Mouse (Mus musculus) E14TG2a.4 (cell line): ENCODE results near the gene 4930435E12Rik.

Experiments used
- H3K27me3 ChIP-seq: 2 replicates; pipeline ENCODE4 v1.6.1; 2014; ENCODE audit warnings: low read length, control low read depth; ENCODE audit not compliant: insufficient read depth
- H3K36me3 ChIP-seq: 2 replicates; pipeline ENCODE4 v1.6.1; 2014; ENCODE audit warnings: low read length, control low read depth; ENCODE audit not compliant: insufficient read depth
- H3K4me1 ChIP-seq: replicated peaks from 2 replicates; pipeline ENCODE4 v1.6.1; 2014; ENCODE audit warnings: low read depth, low read length, control low read depth
- H3K4me3 ChIP-seq: replicated peaks from 2 replicates; pipeline ENCODE4 v1.5.1; 2014; ENCODE audit warnings: mild to moderate bottlenecking, low read length
- H3K9me3 ChIP-seq: 2 replicates; pipeline ENCODE4 v1.6.1; 2014; ENCODE audit warnings: low read length, control low read depth
- CTCF ChIP-seq: conservative IDR thresholded peaks from 2 replicates; pipeline ENCODE4 v1.5.1; 2014; ENCODE audit warnings: low read length
- NANOG ChIP-seq: IDR thresholded peaks from 2 replicates; pipeline ENCODE4 v1.6.1; 2014; ENCODE audit warnings: borderline replicate concordance, low read length, mixed read lengths
- POU5F1 ChIP-seq: IDR thresholded peaks from 2 replicates; pipeline ENCODE4 v1.6.1; 2014; ENCODE audit warnings: low read length, borderline replicate concordance

Gene 4930435E12Rik

GRCm38 (mm10) chr16:38800091-38800490, 28.5 kb downstream of the 4930435E12Rik start, which contains the start of gene Upk1b:
Upk1b (minus strand) TSS chr16:38800328.
- Histone ChIP-seq H3K4me1 (peaks cover 19% of the 10 kb centered on the region), H3K36me3 (no peaks in the 10 kb centered on the region), H3K4me3 (no peak within 1 kb of the TSS), H3K27me3 (no peaks in the 10 kb centered on the region), H3K9me3 (no peaks in the 10 kb centered on the region)
- no peak for TF ChIP-seq CTCF
- TF ChIP-seq NANOG: no peak
- TF ChIP-seq POU5F1: no peak

GRCm38 (mm10) chr16:38798957-38799450, 29.5 kb downstream of the 4930435E12Rik start:
- Histone ChIP-seq H3K27me3 (no peaks in the 10 kb centered on the region), H3K4me3 (no peak overlapping the region), H3K4me1 (peaks cover 19% of the 10 kb centered on the region), H3K36me3 (no peaks in the 10 kb centered on the region), H3K9me3 (no peaks in the 10 kb centered on the region)
- no peak for TF ChIP-seq NANOG
- TF ChIP-seq CTCF: no peak

DNA sequence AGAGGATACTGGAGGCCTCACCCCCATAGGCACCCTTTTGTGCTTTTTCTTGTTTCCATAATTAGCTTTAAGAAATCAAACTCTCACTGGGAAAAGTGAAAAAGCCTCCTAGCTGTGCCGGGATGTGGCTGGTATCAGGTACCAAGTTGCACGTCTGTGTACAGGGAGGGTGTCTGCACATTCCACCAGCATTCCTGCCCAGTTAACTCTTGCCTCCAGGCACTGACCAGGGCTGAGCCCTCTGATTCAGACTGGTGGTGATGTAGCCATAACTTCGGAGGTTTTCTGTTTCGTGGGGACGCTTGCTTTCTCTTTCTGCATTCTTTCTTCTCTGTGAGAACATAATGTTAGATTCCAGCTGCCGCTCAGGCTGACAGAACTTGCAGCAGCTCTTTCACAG, 35.4 kb downstream of the 4930435E12Rik start:
- peaks cover 6% of the 10 kb centered on the region for H3K4me1 ChIP-seq
- no peaks in the 10 kb centered on the region for H3K36me3 ChIP-seq
- TF ChIP-seq POU5F1 (no peak), CTCF (no peak), NANOG (no peak)
- H3K4me3 ChIP-seq: no peak overlapping the region
- no peaks in the 10 kb centered on the region for H3K27me3 ChIP-seq
- 0 out of 2 replicates have a peak, but pooled peaks cover 3% of the 10 kb centered on the region for H3K9me3 ChIP-seq

DNA sequence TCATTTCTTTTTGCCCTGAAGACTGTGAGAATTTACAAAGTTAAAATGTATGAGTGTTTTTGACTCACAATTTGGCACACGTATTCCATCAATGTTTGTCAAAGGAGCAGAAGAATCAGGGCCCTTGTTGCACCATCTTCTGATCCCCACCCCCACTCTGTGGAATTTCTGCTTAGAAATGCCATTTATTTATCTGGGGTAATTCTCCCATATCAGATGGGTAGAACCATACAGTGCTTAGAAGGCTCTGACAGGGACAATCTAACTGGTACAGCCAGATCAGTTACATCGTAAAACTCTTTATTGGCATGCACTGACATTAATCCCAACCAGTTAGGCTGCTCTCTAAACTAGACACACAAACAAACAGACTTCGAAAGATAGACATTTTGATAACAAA, 38.6 kb downstream of the 4930435E12Rik start:
- Histone ChIP-seq H3K27me3 (no peaks in the 10 kb centered on the region), H3K9me3 (0 out of 2 replicates have a peak, but pooled peaks cover 3% of the 10 kb centered on the region), H3K4me1 (no peaks in the 10 kb centered on the region), H3K4me3 (no peak overlapping the region), H3K36me3 (no peaks in the 10 kb centered on the region)
- no peak for TF ChIP-seq CTCF
- TF ChIP-seq NANOG: no peak
- TF ChIP-seq POU5F1: no peak

DNA sequence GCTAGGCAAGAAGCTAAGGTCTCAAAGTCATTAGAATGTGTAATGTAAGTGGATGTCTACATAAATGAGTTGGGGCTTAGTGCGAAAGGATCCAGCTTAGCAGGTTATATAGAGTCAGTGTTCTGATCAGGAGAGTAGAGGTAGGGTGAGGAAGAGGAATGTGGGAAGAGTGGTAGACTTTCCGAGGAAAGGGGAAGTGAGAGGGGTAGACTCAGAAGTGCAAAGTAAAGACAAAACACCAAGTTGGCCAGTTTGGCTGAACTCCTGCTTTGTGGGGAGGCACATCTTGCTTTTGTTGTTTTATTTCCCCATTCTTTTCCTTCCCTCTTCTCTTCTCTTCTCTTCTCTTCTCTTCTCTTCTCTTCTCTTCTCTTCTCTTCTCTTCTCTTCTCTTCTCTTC, 39.5 kb downstream of the 4930435E12Rik start:
- Histone ChIP-seq H3K9me3 (0 out of 2 replicates have a peak, but pooled peaks cover 3% of the 10 kb centered on the region), H3K36me3 (no peaks in the 10 kb centered on the region), H3K4me1 (no peaks in the 10 kb centered on the region; the same call in 1 of the 2 replicates), H3K27me3 (no peaks in the 10 kb centered on the region), H3K4me3 (no peak overlapping the region)
- TF ChIP-seq POU5F1: no peak
- no peak for TF ChIP-seq NANOG
- TF ChIP-seq CTCF: no peak

DNA sequence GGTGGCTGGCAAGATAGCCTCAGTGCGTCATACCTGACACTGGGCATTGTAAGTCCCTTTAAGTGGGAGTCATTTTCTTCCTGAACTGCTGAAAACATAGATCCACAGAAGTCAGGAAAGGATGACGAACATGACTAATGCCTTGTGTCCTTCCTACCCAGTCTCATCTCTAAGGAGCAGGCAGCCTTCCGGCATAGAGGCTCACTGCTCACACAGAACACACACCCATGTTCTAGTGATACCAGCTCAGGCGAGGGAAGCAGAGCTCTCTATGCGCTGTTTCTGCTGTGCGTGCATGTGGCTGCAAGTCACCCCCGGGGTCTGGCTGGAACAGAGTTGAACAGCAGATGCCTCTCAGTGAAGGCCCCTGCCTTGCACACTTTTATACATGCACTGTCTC, 43.2 kb downstream of the 4930435E12Rik start:
- H3K36me3 ChIP-seq: no peaks in the 10 kb centered on the region
- H3K9me3 ChIP-seq: no peaks in the 10 kb centered on the region
- no peak overlapping the region for H3K4me3 ChIP-seq
- H3K4me1 ChIP-seq: no peaks in the 10 kb centered on the region; the same call in 1 of the 2 replicates
- TF ChIP-seq NANOG (no peak), POU5F1 (no peak), CTCF (no peak)
- H3K27me3 ChIP-seq: no peaks in the 10 kb centered on the region

DNA sequence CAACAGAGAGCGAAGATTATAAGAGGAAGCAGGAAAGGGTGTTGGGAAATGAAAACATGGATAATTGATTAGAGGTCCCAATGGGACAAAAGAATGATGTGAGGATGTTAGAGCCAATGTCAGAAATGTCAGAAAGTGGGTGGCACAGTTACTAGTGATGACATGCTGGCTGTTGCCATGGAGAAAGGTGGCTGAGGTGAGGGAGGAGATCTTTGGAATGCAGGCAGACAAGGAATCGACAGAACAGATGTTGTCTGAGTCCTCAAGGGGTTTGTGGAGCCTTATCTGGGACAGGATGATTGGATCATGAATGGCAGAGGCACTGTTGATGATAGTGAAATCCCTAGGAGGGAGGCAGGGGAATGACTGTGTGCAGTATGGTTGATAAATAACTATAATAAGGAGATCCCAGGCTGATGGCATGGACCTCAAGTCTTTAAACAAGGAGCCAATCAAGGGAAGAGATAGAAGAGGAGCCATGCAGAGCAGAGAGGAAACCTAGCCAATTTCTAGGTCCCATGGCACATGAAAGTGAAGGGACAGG, 46.0 kb downstream of the 4930435E12Rik start:
- H3K9me3 ChIP-seq: no peaks in the 10 kb centered on the region
- TF ChIP-seq NANOG (no peak), CTCF (no peak), POU5F1 (no peak)
- H3K4me1 ChIP-seq: no peaks in the 10 kb centered on the region; the same call in 1 of the 2 replicates
- no peaks in the 10 kb centered on the region for H3K27me3 ChIP-seq
- no peaks in the 10 kb centered on the region for H3K36me3 ChIP-seq
- H3K4me3 ChIP-seq: no peak overlapping the region

GRCm38 (mm10) chr16:38781946-38782345, 46.6 kb downstream of the 4930435E12Rik start:
- H3K4me3 ChIP-seq: no peak overlapping the region
- H3K9me3 ChIP-seq: no peaks in the 10 kb centered on the region
- no peaks in the 10 kb centered on the region for H3K36me3 ChIP-seq
- no peaks in the 10 kb centered on the region for H3K27me3 ChIP-seq
- TF ChIP-seq NANOG: no peak
- no peak for TF ChIP-seq CTCF
- no peak for TF ChIP-seq POU5F1
- H3K4me1 ChIP-seq: no peaks in the 10 kb centered on the region; the same call in 1 of the 2 replicates

DNA sequence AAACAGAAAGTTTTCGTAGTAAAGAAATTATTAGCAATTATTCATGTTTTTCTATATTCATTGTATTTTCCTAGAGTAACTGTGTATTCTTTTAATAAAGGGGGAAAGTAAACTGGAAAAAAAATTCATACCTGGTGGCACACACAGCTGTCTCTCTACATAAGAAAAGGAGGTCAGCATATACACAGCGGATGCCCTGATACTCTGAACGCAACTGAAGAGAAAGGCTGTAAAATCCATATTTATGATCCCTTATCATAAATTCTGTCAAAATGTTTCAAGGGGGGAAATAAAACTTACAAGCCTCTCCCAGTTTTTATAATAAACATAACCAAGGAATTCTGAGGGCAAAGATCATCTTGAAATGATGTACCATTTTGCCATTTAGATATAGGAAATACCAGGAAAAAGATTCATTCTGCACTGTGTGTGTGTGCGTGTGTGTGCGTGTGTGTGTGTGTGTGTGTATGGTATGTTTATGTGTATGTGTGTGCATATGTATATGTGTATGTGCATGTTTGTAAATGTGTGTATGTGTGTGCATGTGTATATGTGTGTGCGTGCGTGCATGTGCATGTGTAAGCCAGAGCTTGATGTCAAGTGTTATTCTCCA, 47.5 kb downstream of the 4930435E12Rik start:
- H3K4me3 ChIP-seq: no peak overlapping the region
- H3K27me3 ChIP-seq: no peaks in the 10 kb centered on the region
- no peaks in the 10 kb centered on the region for H3K9me3 ChIP-seq
- no peak for TF ChIP-seq NANOG
- TF ChIP-seq CTCF: no peak
- TF ChIP-seq POU5F1: no peak
- H3K4me1 ChIP-seq: peaks cover 4% of the 10 kb centered on the region; the same call in 1 of the 2 replicates
- no peaks in the 10 kb centered on the region for H3K36me3 ChIP-seq
